Mouse (Mus musculus) olfactory bulb, adult 2 months (tissue): ENCODE data around the gene Fam76b.

Experiments
- CTCF ChIP-seq: fragments of 200-500 bp; IDR thresholded peaks from 2 replicates; pipeline ENCODE4 v1.5.1; 2012; ENCODE audit warnings: low read depth, mild to moderate bottlenecking, low read length, moderate library complexity; ENCODE audit not compliant: insufficient read depth
- POLR2A ChIP-seq: fragments of 200-500 bp; IDR thresholded peaks from 2 replicates; pipeline ENCODE4 v1.6.1; 2012; ENCODE audit warnings: mild to moderate bottlenecking, low read depth, low read length, moderate library complexity; ENCODE audit not compliant: insufficient read depth

DNA sequence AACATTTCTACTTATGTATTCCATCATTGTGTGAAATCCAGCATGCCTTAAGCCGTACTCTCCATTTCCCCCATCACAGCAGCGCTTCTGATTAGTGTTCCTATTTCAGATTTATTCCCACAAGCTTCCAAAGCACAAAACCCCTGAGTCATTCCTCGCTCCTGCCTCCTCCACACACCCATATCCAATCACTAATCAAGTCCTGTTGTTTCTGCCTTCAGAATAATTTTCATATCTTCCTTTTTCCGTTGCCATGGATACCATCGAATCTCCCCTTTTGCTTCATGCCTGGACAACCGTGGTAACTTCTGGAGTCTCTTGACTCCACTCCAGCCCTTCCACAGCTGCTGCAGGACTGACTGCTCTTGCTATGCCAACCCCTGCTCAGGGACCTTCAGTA is 68.5 kb downstream of the Fam76b start:
- TF ChIP-seq CTCF (no peak), POLR2A (no peak)
